Mouse (Mus musculus) adrenal gland, adult 2 months (tissue): ENCODE measurements around the gene Samd8. TPM values are rescaled to one million over a fixed set of nuclear protein-coding genes. Genes with fewer than 3 reads are reported as not detected.

ENCODE experiments used
- DNase-seq: peaks from one replicate; pipeline ENCODE4 v3.0.0; 2021
- polyA plus RNA-seq: library from polyadenylated mRNA; depleted of rRNA; stranded (reverse); fragments of >200 nt; gene quantifications from 2 replicates; pipeline ENCODE4 v1.2.3, GENCODE M21; 2012; rRNA removed
- total RNA-seq, 2 experiments: library from RNA; stranded (reverse); gene quantifications; 2 replicates each; pipeline ENCODE4 v1.2.3; 2021

The Samd8 gene
- total and polyA plus RNA-seq, 3 experiments: 22.2 to 47.5 (median 46.5) TPM

GRCm38 (mm10) chr14:21825786-21826491 is 75.6 kb downstream of the Samd8 start:
- no peak for DNase-seq

- peak; percentile 97 for DNase-seq
Measured at GRCm38 (mm10) chr14:21830876-21831767, 80.8 kb downstream of the Samd8 start.

- no peak for DNase-seq
Measured at GRCm38 (mm10) chr14:21831830-21832403, 81.6 kb downstream of the Samd8 start.

- DNase-seq: no peak
Measured at GRCm38 (mm10) chr14:21838336-21839017, 88.1 kb downstream of the Samd8 start.

GRCm38 (mm10) chr14:21841819-21842592 is 91.7 kb downstream of the Samd8 start:
- DNase-seq: no peak

GRCm38 (mm10) chr14:21843263-21843662 is 92.9 kb downstream of the Samd8 start:
- no peak for DNase-seq

GRCm38 (mm10) chr14:21846827-21847380 is 96.6 kb downstream of the Samd8 start:
- DNase-seq: no peak

- DNase-seq: no peak
Measured at GRCm38 (mm10) chr14:21847381-21848165, 97.2 kb downstream of the Samd8 start.

Other genes starting within 250 kb of the Samd8 start
- under 1 TPM; 0.58 to 0.62 TPM for gene Dupd1, start 36.0 kb upstream of the Samd8 start, total RNA-seq
- gene Dupd1, start 36.0 kb upstream of the Samd8 start, polyA plus RNA-seq: 0.40 and 0.49 TPM in 2 replicates
- gene Dusp13, start 650 bp downstream of the Samd8 start, total RNA-seq: not detected
- 0.77 and 1.1 TPM in 2 replicates for gene Dusp13, start 650 bp downstream of the Samd8 start, polyA plus RNA-seq
- gene Vdac2, start 74.7 kb downstream of the Samd8 start, total RNA-seq: 100 to 1,000 TPM; 196 to 221 TPM
- 213 and 280 TPM in 2 replicates for gene Vdac2, start 74.7 kb downstream of the Samd8 start, polyA plus RNA-seq
- gene Comtd1, start 98.4 kb downstream of the Samd8 start, total RNA-seq: 10 to 100 TPM; 59.2 to 77.6 TPM
- 81.6 and 83.0 TPM in 2 replicates for gene Comtd1, start 98.4 kb downstream of the Samd8 start, polyA plus RNA-seq
- gene Zfp503, start 239.1 kb downstream of the Samd8 start, total RNA-seq: 10 to 100 TPM; 19.4 to 34.1 TPM
- gene Zfp503, start 239.1 kb downstream of the Samd8 start, polyA plus RNA-seq: 101 and 106 TPM in 2 replicates